Mouse (Mus musculus) intestine, postnatal 0 days (tissue): ENCODE results near the gene Sox9. TPM values are rescaled to one million over a fixed set of nuclear protein-coding genes. Genes with fewer than 3 reads are reported as not detected.

ENCODE experiments used
- ATAC-seq: fragments of 200-750 bp; cut with Nextera tagmentation; 2 replicates; pipeline ENCODE4 v1.8.0; 2017; ENCODE audit warnings: mild to moderate bottlenecking, moderate TSS enrichment, moderate library complexity
- H3K27ac ChIP-seq: fragments of 300-500 bp; sonication (generic); 2 replicates; pipeline ENCODE4 v1.5.1; 2014; ENCODE audit warnings: mild to moderate bottlenecking, low read depth, low read length, moderate library complexity
- H3K27me3 ChIP-seq: fragments of 300-500 bp; sonication (generic); replicated peaks from 2 replicates; pipeline ENCODE4 v1.6.1; 2014; ENCODE audit warnings: low read length, mixed read lengths; ENCODE audit not compliant: control insufficient read depth, insufficient read depth
- H3K36me3 ChIP-seq: fragments of 300-500 bp; sonication (generic); 2 replicates; pipeline ENCODE4 v1.6.1; 2014; ENCODE audit warnings: mild to moderate bottlenecking, moderate library complexity; ENCODE audit not compliant: control insufficient read depth, insufficient read depth
- H3K4me1 ChIP-seq: fragments of 300-500 bp; sonication (generic); replicated peaks from 2 replicates; pipeline ENCODE4 v1.6.1; 2014; ENCODE audit warnings: antibody characterized with exemption, low read length, mixed read lengths; ENCODE audit not compliant: control insufficient read depth, insufficient read depth
- H3K4me2 ChIP-seq: fragments of 300-500 bp; sonication (generic); replicated peaks from 2 replicates; pipeline ENCODE4 v1.6.1; 2014; ENCODE audit warnings: low read depth, mild to moderate bottlenecking, moderate library complexity
- H3K4me3 ChIP-seq: fragments of 300-500 bp; sonication (generic); 2 replicates; pipeline ENCODE4 v1.5.1; 2014; ENCODE audit warnings: low read depth, low read length
- H3K9ac ChIP-seq: fragments of 300-500 bp; sonication (generic); 2 replicates; pipeline ENCODE4 v1.6.1; 2014; ENCODE audit warnings: mild to moderate bottlenecking, low read depth, low read length
- H3K9me3 ChIP-seq: fragments of 300-500 bp; sonication (generic); 2 replicates; pipeline ENCODE4 v1.6.1; 2016; ENCODE audit warnings: mixed run types; ENCODE audit not compliant: control insufficient read depth
- CTCF ChIP-seq: sonication (generic); IDR thresholded peaks from 2 replicates; pipeline ENCODE4 v1.5.1; 2016; ENCODE audit warnings: low read depth, mild to moderate bottlenecking, control low read depth, antibody characterized with exemption, moderate library complexity
- WGBS: fragments of 180-500 bp; shearing (Covaris S2); extraction: QIAGEN DNeasy Blood & Tissue Kit; methylation state at CpG from one replicate; pipeline ENCODE4 v1.1.7; 2014; 5-methylcytosine and 5-hydroxymethylcytosine counted together
- polyA plus RNA-seq: library from polyadenylated mRNA; unstranded; fragments of >200 nt; fragmentation: Nextera tagmentation; extraction: Ambion mirVana; gene quantifications from 2 replicates; pipeline ENCODE4 v1.2.1, GENCODE M21; 2015

Gene Sox9
- polyA plus RNA-seq, 1 experiment from 2014 or later = 15.9 TPM

- peak; percentile 65; the same call in 1 of the 2 replicates for ATAC-seq
- Histone ChIP-seq H3K4me2 (peak overlapping the region; percentile 62), H3K4me1 (peaks cover 3% of the 10 kb centered on the region; the same call in 1 of the 2 replicates), H3K36me3 (no peaks in the 10 kb centered on the region), H3K9ac (no peak overlapping the region), H3K27me3 (no peaks in the 10 kb centered on the region), H3K4me3 (peak overlapping the region; percentile 11; the same call in 1 of the 2 replicates), H3K9me3 (no peaks in the 10 kb centered on the region), H3K27ac (no peak overlapping the region)
- TF ChIP-seq CTCF = no peak
- 4% methylated on average over 17 of the region's 17 CpGs for WGBS
These were observed 28.6 kb downstream of the Sox9 start for GRCm38 (mm10) chr11:112810447-112811151.

GRCm38 (mm10) chr11:112811152-112811871 lies 29.3 kb downstream of the Sox9 start:
- peaks cover 3% of the 10 kb centered on the region; the same call in 1 of the 2 replicates for H3K4me1 ChIP-seq
- H3K4me2 ChIP-seq = peak overlapping the region; percentile 62
- H3K9ac ChIP-seq = no peak overlapping the region
- TF ChIP-seq CTCF = no peak
- no peak overlapping the region for H3K27ac ChIP-seq
- H3K4me3 ChIP-seq = peak overlapping the region; percentile 11; the same call in 1 of the 2 replicates
- H3K36me3 ChIP-seq = no peaks in the 10 kb centered on the region
- no peaks in the 10 kb centered on the region for H3K27me3 ChIP-seq
- no peak for ATAC-seq
- no peaks in the 10 kb centered on the region for H3K9me3 ChIP-seq
- WGBS = 22% methylated on average over 18 of the region's 19 CpGs

GRCm38 (mm10) chr11:112817829-112818650 lies 36.0 kb downstream of the Sox9 start:
- ATAC-seq = no peak
- Histone ChIP-seq H3K4me3 (no peak overlapping the region), H3K4me1 (no peaks in the 10 kb centered on the region), H3K9me3 (no peaks in the 10 kb centered on the region), H3K9ac (no peak overlapping the region), H3K27ac (no peak overlapping the region), H3K4me2 (no peak overlapping the region), H3K36me3 (no peaks in the 10 kb centered on the region), H3K27me3 (no peaks in the 10 kb centered on the region)
- 60% methylated on average over 14 of the region's 14 CpGs for WGBS
- no peak for TF ChIP-seq CTCF

GRCm38 (mm10) chr11:112818651-112819270 lies 36.7 kb downstream of the Sox9 start:
- H3K9ac ChIP-seq = no peak overlapping the region
- TF ChIP-seq CTCF = no peak
- H3K9me3 ChIP-seq = no peaks in the 10 kb centered on the region
- ATAC-seq = no peak
- no peaks in the 10 kb centered on the region for H3K36me3 ChIP-seq
- no peak overlapping the region for H3K4me2 ChIP-seq
- no peaks in the 10 kb centered on the region for H3K4me1 ChIP-seq
- no peaks in the 10 kb centered on the region for H3K27me3 ChIP-seq
- no peak overlapping the region for H3K27ac ChIP-seq
- H3K4me3 ChIP-seq = no peak overlapping the region
- 60% methylated on average over 7 of the region's 7 CpGs for WGBS

GRCm38 (mm10) chr11:112821536-112821935 lies 39.5 kb downstream of the Sox9 start:
- no peaks in the 10 kb centered on the region for H3K9me3 ChIP-seq
- TF ChIP-seq CTCF = no peak
- ATAC-seq = no peak
- no peaks in the 10 kb centered on the region for H3K4me1 ChIP-seq
- H3K4me2 ChIP-seq = no peak overlapping the region
- no peak overlapping the region for H3K9ac ChIP-seq
- H3K27me3 ChIP-seq = no peaks in the 10 kb centered on the region
- no peak overlapping the region for H3K27ac ChIP-seq
- WGBS = 88% methylated on average over 2 of the region's 2 CpGs
- no peaks in the 10 kb centered on the region for H3K36me3 ChIP-seq
- H3K4me3 ChIP-seq = no peak overlapping the region

GRCm38 (mm10) chr11:112824146-112824545 lies 42.1 kb downstream of the Sox9 start:
- Histone ChIP-seq H3K4me3 (no peak overlapping the region), H3K36me3 (no peaks in the 10 kb centered on the region), H3K4me1 (0 out of 2 replicates have a peak, but pooled peaks cover 3% of the 10 kb centered on the region), H3K9ac (no peak overlapping the region), H3K9me3 (no peaks in the 10 kb centered on the region), H3K27ac (no peak overlapping the region), H3K27me3 (no peaks in the 10 kb centered on the region), H3K4me2 (no peak overlapping the region)
- WGBS = 79% methylated on average over 3 of the region's 3 CpGs
- no peak for ATAC-seq
- TF ChIP-seq CTCF = no peak
